Mouse (Mus musculus): ENCODE measurements at regions not wholly inside any gene's neighbourhood (a gene's known extent, or its start where the extent isn't known, plus 50 kb on each side); places are given as distances from the start of the nearest gene placed in this dataset.

DNA sequence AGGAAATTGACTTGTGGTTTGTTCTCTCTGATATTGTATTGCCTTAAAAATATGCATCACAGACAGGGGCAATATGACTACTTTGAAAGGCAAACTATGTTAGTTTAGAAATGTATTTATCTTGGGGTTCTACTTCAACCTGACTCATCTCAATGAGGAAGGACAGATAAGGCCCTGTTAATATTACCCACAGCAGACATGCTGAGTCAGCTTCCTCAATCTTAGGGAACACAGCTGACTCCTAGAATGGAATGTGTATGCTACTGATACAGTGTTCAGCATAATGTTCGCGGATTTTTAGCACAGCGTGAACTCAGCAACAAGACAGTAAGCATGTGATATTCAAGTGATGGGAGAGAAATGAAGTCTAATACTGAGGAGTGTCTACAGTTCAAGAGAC is 807.5 kb upstream of the Aga start:
- no peak for DNase-seq

DNA sequence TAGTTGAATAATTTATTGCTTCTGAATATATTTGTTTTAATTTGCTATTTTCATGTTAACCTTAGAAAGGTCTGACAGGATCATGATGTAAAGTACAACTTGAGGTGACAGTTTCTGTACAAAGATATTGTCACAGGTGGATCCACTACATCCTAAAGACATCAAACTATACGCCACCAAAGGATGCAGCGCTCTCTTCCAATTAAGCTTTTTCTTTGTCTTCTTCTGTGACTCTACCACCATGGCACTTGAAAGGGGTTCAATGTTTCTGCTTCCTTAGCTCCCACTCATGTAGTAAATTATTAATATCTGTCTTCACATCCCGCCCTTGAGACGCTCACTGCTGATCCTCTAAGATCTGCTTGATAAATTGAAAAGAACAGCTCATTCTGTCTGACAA is 779.4 kb upstream of the Aga start:
- DNase-seq, result peak; percentile 5

Data from retina, postnatal 1 day (tissue).